Mouse (Mus musculus) G1E (cell line): ENCODE measurements around the gene Serpina9. TPM values are rescaled to one million over a fixed set of nuclear protein-coding genes. Genes with fewer than 3 reads are reported as not detected.

ENCODE experiments used
- ATAC-seq: 2 replicates; pipeline ENCODE4 v1.8.0; 2016; ENCODE audit warnings: mild to moderate bottlenecking; ENCODE audit not compliant: insufficient number of reproducible peaks, poor library complexity, low FRiP score, severe bottlenecking; ENCODE audit errors: extremely low read depth
- DNase-seq: peaks from one replicate; pipeline ENCODE4 v3.0.0; 2012; ENCODE audit warnings: low spot score
- H3K27me3 ChIP-seq: 2 replicates; pipeline ENCODE4 v1.6.1; 2012; ENCODE audit warnings: mild to moderate bottlenecking, low read length, inconsistent platforms; ENCODE audit not compliant: insufficient read depth
- H3K36me3 ChIP-seq: replicated peaks from 2 replicates; pipeline ENCODE3; 2012; ENCODE audit warnings: mild to moderate bottlenecking, inconsistent platforms
- H3K4me1 ChIP-seq: 2 replicates; pipeline ENCODE4 v1.6.1; 2012; ENCODE audit warnings: low read depth, low read length, inconsistent platforms, mixed read lengths; ENCODE audit not compliant: insufficient read depth
- H3K4me3 ChIP-seq: 2 replicates; pipeline ENCODE4 v1.5.1; 2012; ENCODE audit warnings: low read depth, mild to moderate bottlenecking, inconsistent platforms, low read length, moderate library complexity, mixed read lengths
- H3K9me3 ChIP-seq: replicated peaks from 2 replicates; pipeline ENCODE4 v1.6.1; 2012; ENCODE audit warnings: inconsistent platforms
- CTCF ChIP-seq: IDR thresholded peaks from 2 replicates; pipeline ENCODE4 v1.5.1; 2012; ENCODE audit warnings: low read depth, low read length, inconsistent platforms, mixed read lengths
- GATA1 ChIP-seq: IDR thresholded peaks from 2 replicates; pipeline ENCODE4 v1.6.1; 2012; ENCODE audit warnings: borderline replicate concordance, low read length, inconsistent platforms, mixed read lengths
- GATA2 ChIP-seq: IDR thresholded peaks from 2 replicates; pipeline ENCODE4 v1.6.1; 2012; ENCODE audit warnings: low read depth, low read length, inconsistent platforms, borderline replicate concordance
- POLR2AphosphoS5 ChIP-seq: IDR thresholded peaks from 2 replicates; pipeline ENCODE4 v1.6.1; 2012; ENCODE audit warnings: low read depth, low read length, inconsistent platforms; ENCODE audit not compliant: insufficient replicate concordance
- TAL1 ChIP-seq: conservative IDR thresholded peaks from 2 replicates; pipeline ENCODE4 v1.6.1; 2012; ENCODE audit warnings: low read depth, low read length, inconsistent platforms, mixed read lengths
- polyA plus RNA-seq: library from polyadenylated mRNA; stranded (reverse); fragments of >175 nt; gene quantifications from 2 replicates; pipeline ENCODE4 v1.2.3, GENCODE M21; 2012
- total RNA-seq, 2 experiments: library from RNA; stranded (forward) in 1 of 2; stranded (reverse) in 1 of 2; fragments of 200-1000 nt in 1 of 2; fragments of >200 nt in 1 of 2; fragmentation: Nextera tagmentation in 1 of 2; gene quantifications; 2 replicates each; pipeline ENCODE4 v1.2.3; 2014 to 2017

The Serpina9 gene
- total and polyA plus RNA-seq, 3 experiments, result 0.38 TPM; not detected in 2

GRCm38 (mm10) chr12:103984935-103985334 is 28.6 kb downstream of the Serpina9 start:
- TF ChIP-seq GATA1, result no peak
- no peak for TF ChIP-seq CTCF
- TF ChIP-seq TAL1, result no peak
- no peak for TF ChIP-seq GATA2
- no peaks in the 10 kb centered on the region for H3K4me1 ChIP-seq
- H3K36me3 ChIP-seq, result no peaks in the 10 kb centered on the region
- peaks cover 82% of the 10 kb centered on the region for H3K9me3 ChIP-seq
- DNase-seq, result no peak
- no peak for ATAC-seq
- no peak overlapping the region for H3K4me3 ChIP-seq
- no peaks in the 10 kb centered on the region; the same call in 1 of the 2 replicates for H3K27me3 ChIP-seq

- no peak for DNase-seq
- no peak overlapping the region for H3K4me3 ChIP-seq
- TF ChIP-seq POLR2AphosphoS5, result no peak
- no peak for TF ChIP-seq CTCF
- H3K36me3 ChIP-seq, result no peaks in the 10 kb centered on the region
- no peak for ATAC-seq
- H3K27me3 ChIP-seq, result no peaks in the 10 kb centered on the region; the same call in 1 of the 2 replicates
- no peaks in the 10 kb centered on the region for H3K4me1 ChIP-seq
- H3K9me3 ChIP-seq, result peaks cover 88% of the 10 kb centered on the region
These were observed 31.8 kb downstream of the Serpina9 start for GRCm38 (mm10) chr12:103981646-103982360.

GRCm38 (mm10) chr12:103978294-103978693 is 35.3 kb downstream of the Serpina9 start:
- H3K36me3 ChIP-seq, result no peaks in the 10 kb centered on the region
- ATAC-seq, result no peak
- TF ChIP-seq GATA2 (no peak), TAL1 (no peak), CTCF (no peak)
- no peak for DNase-seq
- no peaks in the 10 kb centered on the region for H3K27me3 ChIP-seq
- no peak overlapping the region for H3K4me3 ChIP-seq
- peaks cover 79% of the 10 kb centered on the region for H3K9me3 ChIP-seq
- H3K4me1 ChIP-seq, result no peaks in the 10 kb centered on the region

- Histone ChIP-seq H3K9me3 (peaks cover 79% of the 10 kb centered on the region), H3K4me1 (no peaks in the 10 kb centered on the region), H3K27me3 (no peaks in the 10 kb centered on the region), H3K4me3 (no peak overlapping the region), H3K36me3 (no peaks in the 10 kb centered on the region)
- DNase-seq (no peak), ATAC-seq (no peak)
- TF ChIP-seq TAL1 (no peak), GATA1 (no peak), GATA2 (no peak), CTCF (no peak), POLR2AphosphoS5 (no peak)
These were observed 35.7 kb downstream of the Serpina9 start for GRCm38 (mm10) chr12:103977846-103978245.

- H3K36me3 ChIP-seq, result no peaks in the 10 kb centered on the region
- ATAC-seq, result no peak
- TF ChIP-seq POLR2AphosphoS5 (no peak), TAL1 (no peak), GATA2 (no peak), CTCF (no peak), GATA1 (no peak)
- H3K4me3 ChIP-seq, result no peak overlapping the region
- H3K27me3 ChIP-seq, result no peaks in the 10 kb centered on the region
- H3K9me3 ChIP-seq, result peaks cover 82% of the 10 kb centered on the region
- no peaks in the 10 kb centered on the region for H3K4me1 ChIP-seq
- no peak for DNase-seq
These were observed 36.5 kb downstream of the Serpina9 start for GRCm38 (mm10) chr12:103977060-103977459.

GRCm38 (mm10) chr12:103971080-103971479 is 42.5 kb downstream of the Serpina9 start:
- H3K36me3 ChIP-seq, result no peaks in the 10 kb centered on the region
- ATAC-seq (no peak), DNase-seq (no peak)
- TF ChIP-seq GATA1, result no peak
- TF ChIP-seq POLR2AphosphoS5, result no peak
- no peak for TF ChIP-seq GATA2
- TF ChIP-seq TAL1, result no peak
- no peak for TF ChIP-seq CTCF
- H3K4me3 ChIP-seq, result no peak overlapping the region
- H3K4me1 ChIP-seq, result no peaks in the 10 kb centered on the region
- H3K27me3 ChIP-seq, result no peaks in the 10 kb centered on the region
- peaks cover 74% of the 10 kb centered on the region for H3K9me3 ChIP-seq
